Mouse (Mus musculus): Measurements from ENCODE around the gene Det1. TPM values are rescaled to one million over a fixed set of nuclear protein-coding genes. Genes with fewer than 3 reads are reported as not detected.

Det1 gene
- total RNA-seq (2014; rRNA removed) (9.8 and 11.9 TPM in 2 replicates), polyA plus RNA-seq (2015; fragmentation: Nextera tagmentation; extraction: Ambion mirVana) (6.2 and 7.0 TPM in 2 replicates)

- peaks cover 22% of the 10 kb centered on the region for H3K36me3 ChIP-seq (ENCODE audit: insufficient read depth)
- H3K9ac ChIP-seq: peak within 1 kb of the TSS; percentile 88
- 3% methylated on average over 54 of the region's 54 CpGs for WGBS
- ATAC-seq (peak; percentile 98), DNase-seq (peak; percentile 95)
- peak within 1 kb of the TSS; percentile 74 for H3K4me2 ChIP-seq (ENCODE audit: low read depth)
- H3K27ac ChIP-seq (ENCODE audit: low read depth, low read length): peak within 1 kb of the TSS; percentile 78
- TF ChIP-seq CTCF (IDR thresholded peaks at IDR 0.05; ENCODE audit: low read depth): peak; percentile 95
- no peaks in the 10 kb centered on the region for H3K27me3 ChIP-seq (ENCODE audit: insufficient read depth, low read length)
- peak within 1 kb of the TSS; percentile 79 for H3K4me3 ChIP-seq (ENCODE audit: low read depth, low read length)
- H3K4me1 ChIP-seq (ENCODE audit: insufficient read depth): peaks cover 8% of the 10 kb centered on the region; the same call in 1 of the 2 replicates
- no peaks in the 10 kb centered on the region for H3K9me3 ChIP-seq (ENCODE audit: low read length)
Observed at GRCm38 (mm10) chr7:78846737-78847434, at the start of gene Det1. Det1 (minus strand) TSS chr7:78847263.

GRCm38 (mm10) chr7:78895653-78896333, 48.7 kb upstream of the Det1 start, which contains the start of gene Aen:
Aen (plus strand) TSS chr7:78895854.
- no peak for TF ChIP-seq CTCF (IDR thresholded peaks at IDR 0.05; ENCODE audit: low read depth)
- peak; percentile 99 for ATAC-seq
- WGBS: 6% methylated on average over 53 of the region's 53 CpGs

DNA sequence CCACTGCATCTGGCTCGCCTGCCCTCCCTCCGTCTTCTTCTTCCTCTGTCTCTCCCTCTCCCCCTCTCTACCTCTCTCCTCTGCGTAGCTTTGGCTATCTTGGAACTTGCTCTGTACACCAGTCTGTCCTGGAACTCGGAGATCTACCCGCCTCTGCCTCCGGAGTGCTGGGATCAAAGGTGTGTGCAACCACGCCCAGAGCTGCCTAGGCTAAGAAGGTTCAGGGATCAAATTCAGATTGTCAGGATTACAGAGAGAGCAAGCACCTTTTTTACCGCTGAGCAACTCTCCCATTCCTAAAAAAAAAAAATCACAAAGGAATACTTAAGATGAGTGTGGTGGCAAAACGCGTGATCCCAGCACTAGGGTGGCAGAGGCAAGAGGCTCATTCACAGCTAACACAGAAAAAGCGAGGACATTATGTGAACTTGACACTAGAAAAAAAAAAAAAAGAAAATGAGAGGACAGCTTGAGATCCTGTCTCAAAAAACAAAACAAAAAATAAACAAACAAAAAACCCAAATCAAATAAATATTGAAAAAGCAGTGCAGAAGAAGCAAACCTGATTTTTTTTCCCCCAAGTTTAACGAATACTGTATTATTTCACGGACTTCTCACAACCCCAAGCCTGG, 48.1 kb upstream of the Det1 start:
- no peak for ATAC-seq
- no peak for TF ChIP-seq CTCF (IDR thresholded peaks at IDR 0.05; ENCODE audit: low read depth)
- Histone ChIP-seq H3K4me3 (ENCODE audit: low read depth, low read length) (peak overlapping the region; percentile 86), H3K4me1 (ENCODE audit: insufficient read depth) (no peaks in the 10 kb centered on the region), H3K36me3 (ENCODE audit: insufficient read depth) (no peaks in the 10 kb centered on the region), H3K9me3 (ENCODE audit: low read length) (no peaks in the 10 kb centered on the region), H3K27me3 (ENCODE audit: insufficient read depth, low read length) (no peaks in the 10 kb centered on the region), H3K27ac (ENCODE audit: low read depth, low read length) (no peak overlapping the region), H3K4me2 (ENCODE audit: low read depth) (peak overlapping the region; percentile 62), H3K9ac (peak overlapping the region; percentile 66)
- WGBS: 54% methylated on average over 13 of the region's 13 CpGs
- DNase-seq: no peak

More at GRCm38 (mm10) chr7:78895653-78896333, 48.7 kb upstream of the Det1 start, which contains the start of gene Aen:
- Histone ChIP-seq H3K9ac (peak within 1 kb of the TSS; percentile 66), H3K4me1 (ENCODE audit: insufficient read depth) (no peaks in the 10 kb centered on the region), H3K4me3 (ENCODE audit: low read depth, low read length) (peak within 1 kb of the TSS; percentile 86), H3K27ac (ENCODE audit: low read depth, low read length) (no peak within 1 kb of the TSS), H3K36me3 (ENCODE audit: insufficient read depth) (no peaks in the 10 kb centered on the region), H3K27me3 (ENCODE audit: insufficient read depth, low read length) (no peaks in the 10 kb centered on the region), H3K9me3 (ENCODE audit: low read length) (no peaks in the 10 kb centered on the region), H3K4me2 (ENCODE audit: low read depth) (peak within 1 kb of the TSS; percentile 62)
- DNase-seq: peak; percentile 97

DNA sequence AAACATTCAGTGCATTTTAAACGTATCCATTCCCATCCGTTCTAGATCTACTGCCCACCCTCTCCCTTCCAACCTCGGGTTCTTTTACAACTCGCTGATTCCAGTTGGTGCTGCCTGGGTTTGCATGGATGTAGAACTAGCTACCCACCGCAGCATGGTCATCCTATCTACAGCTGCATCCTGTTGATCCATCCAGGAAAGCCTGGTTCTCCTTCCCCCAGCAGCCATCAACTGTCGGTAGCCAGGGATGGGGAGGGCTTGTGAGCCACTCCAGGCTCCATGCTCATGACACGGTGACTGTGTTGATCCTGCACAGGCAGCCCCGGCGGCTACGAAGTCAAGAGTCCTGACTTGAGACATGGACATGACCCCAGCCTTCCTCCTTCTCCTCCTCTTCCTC, 46.9 kb upstream of the Det1 start:
- H3K4me2 ChIP-seq (ENCODE audit: low read depth): no peak overlapping the region
- WGBS: 92% methylated on average over 10 of the region's 10 CpGs

GRCm38 (mm10) chr7:78890641-78891040, 43.6 kb upstream of the Det1 start:
- ATAC-seq: 0 out of 2 replicates have a peak, but pooled peaks have one; percentile 7
- H3K4me2 ChIP-seq (ENCODE audit: low read depth): no peak overlapping the region
- H3K27ac ChIP-seq (ENCODE audit: low read depth, low read length): no peak overlapping the region
- DNase-seq: peak; percentile 92
- no peaks in the 10 kb centered on the region for H3K27me3 ChIP-seq (ENCODE audit: insufficient read depth, low read length)
- H3K4me3 ChIP-seq (ENCODE audit: low read depth, low read length): no peak overlapping the region
- H3K9me3 ChIP-seq (ENCODE audit: low read length): no peaks in the 10 kb centered on the region
- H3K36me3 ChIP-seq (ENCODE audit: insufficient read depth): peaks cover 8% of the 10 kb centered on the region
- 2% methylated on average over 16 of the region's 16 CpGs for whole genome bisulfite sequencing
- H3K4me1 ChIP-seq (ENCODE audit: insufficient read depth): peaks cover 20% of the 10 kb centered on the region
- TF ChIP-seq CTCF (IDR thresholded peaks at IDR 0.05; ENCODE audit: low read depth): peak; percentile 97
- H3K9ac ChIP-seq: no peak overlapping the region

More for the DNA sequence above, 46.9 kb upstream of the Det1 start:
- DNase-seq: no peak
- peaks cover 3% of the 10 kb centered on the region; the same call in 1 of the 2 replicates for H3K36me3 ChIP-seq (ENCODE audit: insufficient read depth)
- no peak for TF ChIP-seq CTCF (IDR thresholded peaks at IDR 0.05; ENCODE audit: low read depth)
- no peak overlapping the region for H3K4me3 ChIP-seq (ENCODE audit: low read depth, low read length)
- H3K27ac ChIP-seq (ENCODE audit: low read depth, low read length): no peak overlapping the region
- no peak for ATAC-seq
- H3K9me3 ChIP-seq (ENCODE audit: low read length): no peaks in the 10 kb centered on the region
- no peaks in the 10 kb centered on the region for H3K4me1 ChIP-seq (ENCODE audit: insufficient read depth)
- H3K9ac ChIP-seq: no peak overlapping the region
- H3K27me3 ChIP-seq (ENCODE audit: insufficient read depth, low read length): no peaks in the 10 kb centered on the region

GRCm38 (mm10) chr7:78887431-78887842, 40.4 kb upstream of the Det1 start:
- peak; percentile 28; the same call in 1 of the 2 replicates for ATAC-seq
- H3K9ac ChIP-seq: peak overlapping the region; percentile 25; the same call in 1 of the 2 replicates
- DNase-seq: peak; percentile 62
- H3K36me3 ChIP-seq (ENCODE audit: insufficient read depth): peaks cover 8% of the 10 kb centered on the region
- no peak for TF ChIP-seq CTCF (IDR thresholded peaks at IDR 0.05; ENCODE audit: low read depth)
- no peaks in the 10 kb centered on the region for H3K27me3 ChIP-seq (ENCODE audit: insufficient read depth, low read length)
- no peaks in the 10 kb centered on the region for H3K9me3 ChIP-seq (ENCODE audit: low read length)
- peak overlapping the region; percentile 5 for H3K4me3 ChIP-seq (ENCODE audit: low read depth, low read length)
- peaks cover 27% of the 10 kb centered on the region for H3K4me1 ChIP-seq (ENCODE audit: insufficient read depth)
- H3K4me2 ChIP-seq (ENCODE audit: low read depth): peak overlapping the region; percentile 37
- 8% methylated on average over 9 of the region's 9 CpGs for WGBS
- H3K27ac ChIP-seq (ENCODE audit: low read depth, low read length): peak overlapping the region; percentile 59; the same call in 1 of the 2 replicates
